Mouse (Mus musculus) brain, embryonic 14.5 days (tissue): ENCODE data around the gene Gm10378. TPM values are rescaled to one million over a fixed set of nuclear protein-coding genes. Genes with fewer than 3 reads are reported as not detected.
"Not testable (repeated sequence)": the region's sequence is repeated elsewhere in the genome, so short reads cannot be mapped to it uniquely, and the experiment has no call there.

Source experiments
- DNase-seq: peaks from one replicate; pipeline ENCODE4 v3.0.0-alpha.2; 2011; ENCODE audit warnings: low read depth
- polyA plus RNA-seq: library from polyadenylated mRNA; depleted of rRNA; stranded (reverse); fragments of >200 nt; gene quantifications from 2 replicates; pipeline ENCODE4 v1.2.3, GENCODE M21; 2012; rRNA removed

Gm10378 gene
- not detected in 2 replicates for polyA plus RNA-seq

GRCm38 (mm10) chr14:42655638-42656037 lies at the start of gene Gm10378:
Gene Gm10378 (plus strand): TSS chr14:42655938.
- not testable (repeated sequence) for DNase-seq

- DNase-seq = not testable (repeated sequence)
Measured at GRCm38 (mm10) chr14:42641817-42642216, 13.9 kb upstream of the Gm10378 start, which contains the start of gene Gm3633. Gene Gm3633 (minus strand): TSS chr14:42641917.

Other genes with a start within 250 kb of the Gm10378 start
- not detected in 2 replicates for gene Gm8005, start 216.3 kb upstream of the Gm10378 start, polyA plus RNA-seq
- not detected in 2 replicates for gene Gm8011, start 192.1 kb upstream of the Gm10378 start, polyA plus RNA-seq
- gene Gm8020, start 153.6 kb upstream of the Gm10378 start, polyA plus RNA-seq = not detected in 2 replicates
- gene Gm8024, start 131.7 kb upstream of the Gm10378 start, polyA plus RNA-seq = not detected in 2 replicates
- gene Gm17124, start 56.1 kb upstream of the Gm10378 start, polyA plus RNA-seq = not detected in 2 replicates
- gene Gm3633, start 14.0 kb upstream of the Gm10378 start, polyA plus RNA-seq = not detected in 2 replicates
- not detected in 2 replicates for gene Gm3015, start 112.9 kb downstream of the Gm10378 start, polyA plus RNA-seq
- gene Gm10377, start 142.0 kb downstream of the Gm10378 start, polyA plus RNA-seq = not detected in 2 replicates
- gene Gm21977, start 197.5 kb downstream of the Gm10378 start, polyA plus RNA-seq = not detected in 2 replicates